Mouse (Mus musculus): ENCODE results near the gene N4bp2. TPM values are rescaled to one million over a fixed set of nuclear protein-coding genes. Genes with fewer than 3 reads are reported as not detected.

Gene N4bp2
- total and polyA plus RNA-seq, 3 experiments: 2.4 to 11.1 (median 11.1) TPM

GRCm38 (mm10) chr5:65863349-65863749 lies 100.0 kb downstream of the N4bp2 start:
- 0 out of 2 replicates have a peak overlapping the region, but pooled peaks have one; percentile 5 for H3K4me3 ChIP-seq
- intact Hi-C loops (cut with DNase I): no loop called here
- peak; percentile 35 to 74 for DNase-seq
- no peaks in the 10 kb centered on the region for H3K4me1 ChIP-seq (ENCODE audit: control insufficient read depth, insufficient read depth, low read length)
- peak overlapping the region; percentile 46; the same call in 1 of the 2 replicates for H3K9ac ChIP-seq (ENCODE audit: low read depth, low read length)
- no peaks in the 10 kb centered on the region for H3K36me3 ChIP-seq (ENCODE audit: control insufficient read depth, insufficient read depth, low read length)
- H3K27ac ChIP-seq: no peak overlapping the region
- no peaks in the 10 kb centered on the region for H3K27me3 ChIP-seq (ENCODE audit: control insufficient read depth, insufficient read depth, low read length)
- TF ChIP-seq EP300 (IDR thresholded peaks at IDR 0.05; ENCODE audit: insufficient read depth, low read depth, low read length) (no peak), POLR2A (IDR thresholded peaks at IDR 0.05; ENCODE audit: insufficient read depth, low read depth, low read length) (no peak), CTCF (IDR thresholded peaks at IDR 0.05) (no peak)
- 42% methylated on average over 12 of the region's 12 CpGs for WGBS
- no peaks in the 10 kb centered on the region for H3K79me2 ChIP-seq (replicated peaks; ENCODE audit: control insufficient read depth, insufficient read depth, low read length)

- H3K4me3 ChIP-seq: no peak overlapping the region
- intact Hi-C loops (cut with DNase I): no loop called here
These were observed 101.2 kb downstream of the N4bp2 start for GRCm38 (mm10) chr5:65864486-65864885.

GRCm38 (mm10) chr5:65864946-65865345 lies 101.6 kb downstream of the N4bp2 start:
- Histone ChIP-seq H3K36me3 (ENCODE audit: control insufficient read depth, insufficient read depth, low read length) (no peaks in the 10 kb centered on the region), H3K4me3 (no peak overlapping the region), H3K9ac (ENCODE audit: low read depth, low read length) (no peak overlapping the region), H3K79me2 (replicated peaks; ENCODE audit: control insufficient read depth, insufficient read depth, low read length) (no peaks in the 10 kb centered on the region), H3K4me1 (ENCODE audit: control insufficient read depth, insufficient read depth, low read length) (no peaks in the 10 kb centered on the region), H3K27me3 (ENCODE audit: control insufficient read depth, insufficient read depth, low read length) (no peaks in the 10 kb centered on the region), H3K27ac (no peak overlapping the region)
- TF ChIP-seq EP300 (IDR thresholded peaks at IDR 0.05; ENCODE audit: insufficient read depth, low read depth, low read length) (no peak), CTCF (IDR thresholded peaks at IDR 0.05) (no peak), POLR2A (IDR thresholded peaks at IDR 0.05; ENCODE audit: insufficient read depth, low read depth, low read length) (no peak)
- intact Hi-C loops (cut with DNase I): no loop called here
- WGBS: 80% methylated on average over 3 of the region's 3 CpGs
- DNase-seq: no peak

More at GRCm38 (mm10) chr5:65864486-65864885, 101.2 kb downstream of the N4bp2 start:
- H3K79me2 ChIP-seq (replicated peaks; ENCODE audit: control insufficient read depth, insufficient read depth, low read length): no peaks in the 10 kb centered on the region
- no peaks in the 10 kb centered on the region for H3K27me3 ChIP-seq (ENCODE audit: control insufficient read depth, insufficient read depth, low read length)
- H3K9ac ChIP-seq (ENCODE audit: low read depth, low read length): no peak overlapping the region
- H3K4me1 ChIP-seq (ENCODE audit: control insufficient read depth, insufficient read depth, low read length): no peaks in the 10 kb centered on the region
- no peak for TF ChIP-seq CTCF (IDR thresholded peaks at IDR 0.05)
- TF ChIP-seq POLR2A (IDR thresholded peaks at IDR 0.05; ENCODE audit: insufficient read depth, low read depth, low read length): no peak
- no peak for TF ChIP-seq EP300 (IDR thresholded peaks at IDR 0.05; ENCODE audit: insufficient read depth, low read depth, low read length)
- no peak for DNase-seq
- H3K36me3 ChIP-seq (ENCODE audit: control insufficient read depth, insufficient read depth, low read length): no peaks in the 10 kb centered on the region
- H3K27ac ChIP-seq: no peak overlapping the region
- 91% methylated on average over 7 of the region's 7 CpGs for WGBS

- no peak overlapping the region for H3K27ac ChIP-seq
- H3K9ac ChIP-seq (ENCODE audit: low read depth, low read length): no peak overlapping the region
- H3K79me2 ChIP-seq (replicated peaks; ENCODE audit: control insufficient read depth, insufficient read depth, low read length): no peaks in the 10 kb centered on the region
- H3K27me3 ChIP-seq (ENCODE audit: control insufficient read depth, insufficient read depth, low read length): no peaks in the 10 kb centered on the region
- H3K4me1 ChIP-seq (ENCODE audit: control insufficient read depth, insufficient read depth, low read length): no peaks in the 10 kb centered on the region
- WGBS: 87% methylated on average over 6 of the region's 6 CpGs
- intact Hi-C loops (cut with DNase I): no loop called here
- TF ChIP-seq EP300 (IDR thresholded peaks at IDR 0.05; ENCODE audit: insufficient read depth, low read depth, low read length): no peak
- TF ChIP-seq CTCF (IDR thresholded peaks at IDR 0.05): no peak
- no peak for TF ChIP-seq POLR2A (IDR thresholded peaks at IDR 0.05; ENCODE audit: insufficient read depth, low read depth, low read length)
- no peaks in the 10 kb centered on the region for H3K36me3 ChIP-seq (ENCODE audit: control insufficient read depth, insufficient read depth, low read length)
- no peak for DNase-seq
- no peak overlapping the region for H3K4me3 ChIP-seq
These were observed 103.3 kb downstream of the N4bp2 start for GRCm38 (mm10) chr5:65866591-65866990.

- no peak overlapping the region for H3K9ac ChIP-seq (ENCODE audit: low read depth, low read length)
- DNase-seq: no peak
- H3K4me1 ChIP-seq (ENCODE audit: control insufficient read depth, insufficient read depth, low read length): no peaks in the 10 kb centered on the region
- H3K36me3 ChIP-seq (ENCODE audit: control insufficient read depth, insufficient read depth, low read length): no peaks in the 10 kb centered on the region
- H3K79me2 ChIP-seq (replicated peaks; ENCODE audit: control insufficient read depth, insufficient read depth, low read length): no peaks in the 10 kb centered on the region
- no peaks in the 10 kb centered on the region for H3K27me3 ChIP-seq (ENCODE audit: control insufficient read depth, insufficient read depth, low read length)
- no peak for TF ChIP-seq CTCF (IDR thresholded peaks at IDR 0.05)
- no peak for TF ChIP-seq POLR2A (IDR thresholded peaks at IDR 0.05; ENCODE audit: insufficient read depth, low read depth, low read length)
- TF ChIP-seq EP300 (IDR thresholded peaks at IDR 0.05; ENCODE audit: insufficient read depth, low read depth, low read length): no peak
- 70% methylated on average over 7 of the region's 7 CpGs for WGBS
- intact Hi-C loops (cut with DNase I): no loop called here
- H3K4me3 ChIP-seq: no peak overlapping the region
- no peak overlapping the region for H3K27ac ChIP-seq
These were observed 104.2 kb downstream of the N4bp2 start for GRCm38 (mm10) chr5:65867380-65868116.

- 33% methylated on average over 3 of the region's 3 CpGs for WGBS
- H3K27me3 ChIP-seq (ENCODE audit: control insufficient read depth, insufficient read depth, low read length): no peaks in the 10 kb centered on the region
- TF ChIP-seq EP300 (IDR thresholded peaks at IDR 0.05; ENCODE audit: insufficient read depth, low read depth, low read length) (no peak), POLR2A (IDR thresholded peaks at IDR 0.05; ENCODE audit: insufficient read depth, low read depth, low read length) (no peak), CTCF (IDR thresholded peaks at IDR 0.05) (no peak)
- no peaks in the 10 kb centered on the region for H3K36me3 ChIP-seq (ENCODE audit: control insufficient read depth, insufficient read depth, low read length)
- H3K79me2 ChIP-seq (replicated peaks; ENCODE audit: control insufficient read depth, insufficient read depth, low read length): no peaks in the 10 kb centered on the region
- no peak overlapping the region for H3K9ac ChIP-seq (ENCODE audit: low read depth, low read length)
- intact Hi-C loops (cut with DNase I): no loop called here
- H3K4me1 ChIP-seq (ENCODE audit: control insufficient read depth, insufficient read depth, low read length): no peaks in the 10 kb centered on the region
- DNase-seq: no peak
- H3K4me3 ChIP-seq: no peak overlapping the region
- no peak overlapping the region for H3K27ac ChIP-seq
These were observed 105.1 kb downstream of the N4bp2 start for GRCm38 (mm10) chr5:65868419-65868818.
